Mouse (Mus musculus) cerebellum, postnatal 10 days (tissue): ENCODE results near the gene Gbf1.
A peak's percentile ranks its signal among the peaks of the same experiment; 100 is the strongest.

Experiments used
- DNase-seq, 2 experiments: peaks; one replicate each; pipeline ENCODE4 v3.0.0; 2021; ENCODE audit warnings: mixed read lengths in 2 of 2

Gene Gbf1

DNA sequence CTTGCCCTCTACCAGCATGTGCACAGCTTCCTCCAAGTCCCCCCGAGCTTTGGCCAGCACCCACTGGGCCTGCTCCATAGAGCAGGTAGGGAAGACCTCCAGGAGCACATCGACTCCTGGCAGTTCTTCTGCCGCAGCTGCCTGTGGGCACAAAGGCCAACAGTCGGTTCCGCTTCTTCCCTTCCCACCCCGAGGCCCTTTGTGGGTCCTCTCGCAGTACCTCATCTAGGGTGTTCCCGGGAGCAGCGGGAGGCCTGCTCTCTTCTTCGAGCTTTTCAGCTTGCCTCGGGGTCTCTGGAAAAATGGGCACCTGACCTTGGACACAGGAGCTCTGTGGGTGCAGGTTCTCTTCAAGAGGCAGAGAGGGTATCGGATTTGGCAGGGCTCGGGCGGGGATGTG, 179.0 kb downstream of the Gbf1 start:
- DNase-seq: peak in 1 of 2 experiments; percentile 19

DNA sequence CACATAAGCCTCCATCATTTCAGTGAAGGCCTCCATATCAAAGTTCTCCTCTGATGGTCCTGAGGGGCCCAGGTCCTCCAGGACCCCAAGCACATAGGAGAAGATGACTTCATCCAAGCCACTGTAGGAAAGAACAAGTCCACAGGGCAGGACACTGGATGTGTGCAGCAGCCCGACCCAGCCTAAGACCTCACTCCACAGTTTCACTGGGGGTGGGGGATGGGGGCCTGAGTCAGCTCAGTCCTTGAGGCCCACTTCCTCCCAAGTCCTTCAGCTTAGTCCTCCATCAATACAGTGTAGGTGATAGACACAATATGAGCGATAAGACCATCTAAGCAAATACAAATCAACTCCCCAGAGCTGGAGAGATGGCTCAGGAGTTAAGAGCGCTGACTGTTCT, 179.6 kb downstream of the Gbf1 start:
- DNase-seq: peak in 1 of 2 experiments; percentile 29

DNA sequence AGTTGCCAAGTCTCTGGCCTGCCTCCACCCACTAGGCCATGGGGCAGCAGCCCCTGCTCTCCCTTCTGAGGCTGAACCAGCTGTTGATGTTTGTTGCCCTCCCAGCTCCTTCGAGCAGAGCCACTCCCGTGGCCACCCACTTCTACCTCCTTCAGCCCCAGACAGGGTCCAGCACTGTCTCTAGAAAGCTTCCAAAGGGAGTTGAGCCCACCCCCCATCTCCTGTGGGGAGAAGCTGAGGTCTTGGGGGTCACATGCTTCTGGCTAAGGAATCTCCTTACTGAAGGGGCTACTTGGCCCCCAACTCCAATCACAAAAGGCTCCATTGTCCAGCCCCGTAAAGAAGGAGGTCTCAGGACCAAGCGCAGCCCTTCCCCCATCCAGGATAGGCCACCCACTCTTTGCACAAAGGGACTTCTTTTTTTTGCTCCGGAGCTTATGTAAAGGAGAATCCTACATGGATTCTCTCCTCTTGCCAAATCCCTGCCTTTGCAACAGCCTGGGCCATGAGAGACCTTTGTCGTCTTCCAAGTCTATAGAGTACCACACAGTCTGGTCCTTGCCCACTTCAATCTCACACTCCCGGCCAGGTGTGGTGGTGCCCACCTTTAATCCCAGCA, 180.5 kb downstream of the Gbf1 start:
- peak in 1 of 2 experiments; percentile 15 for DNase-seq

DNA sequence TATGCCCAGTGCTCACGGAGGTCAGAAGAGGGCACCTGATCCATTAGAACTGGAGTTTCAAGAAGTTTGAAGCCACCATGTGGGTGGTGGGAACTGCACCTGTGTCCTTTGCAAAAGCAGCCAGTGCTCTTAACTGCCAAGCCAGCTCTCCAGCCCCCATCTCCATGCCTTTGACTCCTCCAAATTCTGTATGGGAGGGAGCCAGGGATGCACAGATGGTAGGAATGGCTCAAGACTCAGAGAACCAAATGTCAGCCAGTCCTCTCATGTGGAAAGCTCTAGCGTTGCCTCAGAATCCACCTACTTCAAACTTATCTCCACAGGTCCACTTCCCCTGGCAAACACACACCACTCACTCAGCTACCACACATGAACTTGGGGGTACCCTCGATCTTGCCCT, 181.6 kb downstream of the Gbf1 start:
- DNase-seq: peak; percentile 86 to 89
